Mouse (Mus musculus): ENCODE data around the gene Bbip1.

DNA sequence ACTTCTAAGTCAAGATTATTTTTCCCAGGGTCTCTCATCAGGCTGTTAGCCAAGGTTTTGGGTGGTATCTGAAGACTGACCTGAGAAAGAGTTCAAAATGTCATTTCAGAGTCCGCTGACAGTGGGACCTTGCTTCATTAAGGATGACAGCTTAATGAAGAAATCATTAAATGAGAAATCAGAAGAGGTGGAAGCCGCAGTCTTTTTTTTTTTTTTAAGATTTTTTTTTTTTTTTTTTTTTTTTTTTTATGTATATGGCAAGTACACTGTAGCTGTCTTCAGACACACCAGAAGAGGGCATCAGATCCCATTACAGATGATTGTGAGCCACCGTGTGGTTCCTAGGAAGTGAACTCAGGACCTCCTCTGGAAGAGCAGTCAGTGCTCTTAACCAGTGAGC lies 49.4 kb upstream of the Bbip1 start:
- TF ChIP-seq E2F4 (IDR thresholded peaks at IDR 0.05; ENCODE audit: insufficient read depth) (no peak), POLR2A (IDR thresholded peaks at IDR 0.05; ENCODE audit: insufficient read length, low read depth) (no peak), POLR2AphosphoS2 (IDR thresholded peaks at IDR 0.05; ENCODE audit: insufficient read length, low read depth) (no peak), TCF12 (IDR thresholded peaks at IDR 0.05; ENCODE audit: insufficient read depth, poor library complexity, severe bottlenecking) (no peak), TCF3 (IDR thresholded peaks at IDR 0.05; ENCODE audit: insufficient read length, low read depth) (no peak), CEBPB (IDR thresholded peaks at IDR 0.05; ENCODE audit: insufficient read depth, poor library complexity, severe bottlenecking) (no peak), MYOG (IDR thresholded peaks at IDR 0.05; ENCODE audit: control insufficient read depth in 1 of 3, insufficient read depth in 1 of 3, insufficient read length in 2 of 3, low read depth in 2 of 3) (no peak), MAX (IDR thresholded peaks at IDR 0.05; ENCODE audit: low read depth) (no peak), USF1 (IDR thresholded peaks at IDR 0.05; ENCODE audit: low read depth) (no peak), MYOD1 (IDR thresholded peaks at IDR 0.05; ENCODE audit: control insufficient read depth in 1 of 3, insufficient read length in 2 of 3, low read depth in 2 of 3) (no peak)
